Mouse (Mus musculus) retina, adult 2 months (tissue): ENCODE measurements around the gene Gm6509.
"Not testable (repeated sequence)": the region's sequence is repeated elsewhere in the genome, so short reads cannot be mapped to it uniquely, and the experiment has no call there.

ENCODE experiments used
- DNase-seq: peaks from one replicate; pipeline ENCODE4 v3.0.0-alpha.2; 2012; ENCODE audit warnings: low read depth, low spot score

Gm6509 gene

GRCm38 (mm10) chr5:94623679-94624078 is at the start of gene Gm6509:
TSS of gene Gm6509 (plus strand) at chr5:94623979.
- DNase-seq, result not testable (repeated sequence)

GRCm38 (mm10) chr5:94616242-94616641 is 7.5 kb upstream of the Gm6509 start, which contains the start of gene Gm3147:
TSS of gene Gm3147 (minus strand) at chr5:94616342.
- not testable (repeated sequence) for DNase-seq

GRCm38 (mm10) chr5:94648082-94648481 is 24.3 kb downstream of the Gm6509 start, which contains the start of gene Gm6205:
TSS of gene Gm6205 (plus strand) at chr5:94648382.
- DNase-seq, result not testable (repeated sequence)
